8 mouse cellular contexts compared by ENCODE assay signal in the genomic region with DNA sequence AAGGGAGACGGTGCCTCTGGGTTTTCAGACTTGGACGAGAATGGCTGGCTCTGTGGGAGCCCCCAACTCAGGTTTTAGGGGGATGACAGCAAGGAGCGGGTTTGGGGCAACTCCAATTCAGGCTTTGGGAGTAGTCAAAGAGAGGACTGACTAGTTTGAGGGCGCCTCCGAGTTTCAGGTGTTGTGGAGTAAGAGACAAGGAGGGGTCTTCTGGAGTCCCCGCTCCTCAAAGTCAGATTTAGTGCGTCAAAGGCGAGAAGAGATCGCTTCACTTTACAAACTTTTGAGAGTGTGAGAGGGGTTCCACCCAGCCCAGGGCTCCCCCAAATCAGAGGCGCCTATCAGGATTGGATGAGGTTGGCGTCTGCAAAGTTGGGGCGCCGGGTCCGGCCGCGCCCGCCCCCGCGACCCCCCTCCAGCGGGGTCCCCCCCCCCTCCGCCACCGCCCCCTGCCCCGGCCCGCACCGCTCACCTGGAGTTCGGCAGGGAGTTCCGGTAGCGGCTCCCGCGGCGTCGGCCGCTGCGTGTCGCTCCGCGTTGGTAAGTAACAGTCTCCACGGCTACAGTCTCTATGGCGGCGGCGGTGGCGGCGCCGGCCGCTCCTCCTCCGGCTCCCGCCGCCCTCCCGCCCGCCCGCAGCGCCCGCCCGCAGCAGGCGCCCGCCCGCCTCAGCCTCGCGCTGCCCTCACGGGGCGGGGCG. TPM values are rescaled to one million over a fixed set of nuclear protein-coding genes. Genes with fewer than 3 reads are reported as not detected.
A peak's percentile ranks its signal among the peaks of the same experiment; 100 is the strongest.
DNase-seq lines count a peak whose midpoint lies in the region; ATAC-seq and TF ChIP-seq lines count a peak whose summit lies in the region.

TSS of gene Rfx2 (minus strand) at position 603 of the 700 bp plus-strand sequence.

- TF ChIP-seq EP300 in CH12.LX (IDR thresholded peaks at IDR 0.05; ENCODE audit: low read length) = no peak

- peak within 1 kb of the TSS; percentile 79 for H3K4me2 ChIP-seq in CH12.LX (ENCODE audit: insufficient read depth, low read depth, poor library complexity, severe bottlenecking)
- H3K4me2 ChIP-seq in embryonic facial prominence, embryonic 13.5 days = peak within 1 kb of the TSS; percentile 86
- H3K4me2 ChIP-seq in intestine, embryonic 15.5 days (replicated peaks) = peak within 1 kb of the TSS; percentile 93
- H3K4me2 ChIP-seq in neural tube, embryonic 12.5 days (replicated peaks) = peak within 1 kb of the TSS; percentile 85

- peak within 1 kb of the TSS; percentile 24 to 44 (median 36) for H3K4me3 ChIP-seq in CH12.LX (replicated peaks in 1 of 3; ENCODE audit: low read depth in 2 of 3, low read length in 2 of 3, poor library complexity in 1 of 3)
- peak within 1 kb of the TSS; percentile 64 for H3K4me3 ChIP-seq in embryonic facial prominence, embryonic 13.5 days
- H3K4me3 ChIP-seq in intestine, embryonic 15.5 days (replicated peaks) = peak within 1 kb of the TSS; percentile 57
- H3K4me3 ChIP-seq in neural tube, embryonic 12.5 days = peak within 1 kb of the TSS; percentile 64

- peaks cover 75% of the 10 kb centered on the region for H3K27me3 ChIP-seq in CH12.LX (replicated peaks)
- H3K27me3 ChIP-seq in embryonic facial prominence, embryonic 13.5 days = peaks cover 33% of the 10 kb centered on the region
- H3K27me3 ChIP-seq in intestine, embryonic 15.5 days (replicated peaks) = no peaks in the 10 kb centered on the region
- peaks cover 15% of the 10 kb centered on the region; the same call in 1 of the 2 replicates for H3K27me3 ChIP-seq in neural tube, embryonic 12.5 days (replicated peaks)

- under 1% methylated on average over 42 of the region's 62 CpGs for WGBS in embryonic facial prominence, embryonic 13.5 days
- WGBS in intestine, embryonic 15.5 days = 1% methylated on average over 47 of the region's 62 CpGs
- under 1% methylated on average over 34 of the region's 62 CpGs for WGBS in neural tube, embryonic 12.5 days

- dilution Hi-C loops in CH12.LX (cut with MboI; ENCODE audit: extremely low pct_ligation_motif_present, extremely low pct_unique_long_range_greater_than_20kb, low sequenced_read_pairs) = no loop called here

- DNase-seq in embryo, embryonic 10.5 days (ENCODE audit: low spot score) = peak; percentile 46
- DNase-seq in embryo, embryonic 9.5 days (ENCODE audit: extremely low spot score) = no peak
- DNase-seq in CH12.LX (ENCODE audit: extremely low read depth) = no peak
- no peak for DNase-seq in thymus, postnatal 14 days

- no peak; the same call in 1 of the 2 replicates for ATAC-seq in embryonic facial prominence, embryonic 13.5 days (ENCODE audit: insufficient number of reproducible peaks, insufficient read depth, low FRiP score, low TSS enrichment, low read depth)
- ATAC-seq in intestine, embryonic 15.5 days = no peak
- ATAC-seq in neural tube, embryonic 12.5 days (ENCODE audit: low FRiP score, low read depth) = no peak; the same call in none of the 2 replicates
- ATAC-seq in inflammation-experienced regulatory T-cells, adult 6 months = no peak

- no peaks in the 10 kb centered on the region for H3K9me3 ChIP-seq in CH12.LX (replicated peaks; ENCODE audit: low read length)
- H3K9me3 ChIP-seq in embryonic facial prominence, embryonic 13.5 days = no peaks in the 10 kb centered on the region
- H3K9me3 ChIP-seq in intestine, embryonic 15.5 days = no peaks in the 10 kb centered on the region
- H3K9me3 ChIP-seq in neural tube, embryonic 12.5 days = no peaks in the 10 kb centered on the region

- no peaks in the 10 kb centered on the region for H3K36me3 ChIP-seq in CH12.LX (replicated peaks in 1 of 2; ENCODE audit: control insufficient read depth in 1 of 2, insufficient read depth in 1 of 2, low read length in 1 of 2)
- H3K36me3 ChIP-seq in embryonic facial prominence, embryonic 13.5 days = no peaks in the 10 kb centered on the region
- no peaks in the 10 kb centered on the region for H3K36me3 ChIP-seq in intestine, embryonic 15.5 days
- no peaks in the 10 kb centered on the region for H3K36me3 ChIP-seq in neural tube, embryonic 12.5 days

- H3K9ac ChIP-seq in CH12.LX (ENCODE audit: insufficient read depth, low read depth) = peak within 1 kb of the TSS; percentile 32; the same call in 1 of the 2 replicates
- H3K9ac ChIP-seq in embryonic facial prominence, embryonic 13.5 days = peak within 1 kb of the TSS; percentile 66
- H3K9ac ChIP-seq in intestine, embryonic 15.5 days = peak within 1 kb of the TSS; percentile 47
- H3K9ac ChIP-seq in neural tube, embryonic 12.5 days = peak within 1 kb of the TSS; percentile 52

- TF ChIP-seq POLR2A in CH12.LX (IDR thresholded peaks at IDR 0.05; ENCODE audit: low read depth, low read length) = no peak

- TF ChIP-seq RAD21 in CH12.LX (IDR thresholded peaks at IDR 0.05; ENCODE audit: low read depth, low read length) = no peak

- no peak for TF ChIP-seq CTCF in CH12.LX (conservative IDR thresholded peaks at IDR 0.05 in 1 of 2, IDR thresholded peaks at IDR 0.05 in 1 of 2; ENCODE audit: low read depth in 2 of 2, low read length in 2 of 2)

- H3K4me1 ChIP-seq in CH12.LX (ENCODE audit: control insufficient read depth in 1 of 2, insufficient read depth in 2 of 2) = peaks cover 0 to 4% of the 10 kb centered on the region in 2 experiments; a peak in 2 of 4 replicates
- H3K4me1 ChIP-seq in embryonic facial prominence, embryonic 13.5 days = peaks cover 16% of the 10 kb centered on the region
- H3K4me1 ChIP-seq in intestine, embryonic 15.5 days (replicated peaks) = 0 out of 2 replicates have a peak, but pooled peaks cover 13% of the 10 kb centered on the region
- peaks cover 10% of the 10 kb centered on the region for H3K4me1 ChIP-seq in neural tube, embryonic 12.5 days

- no peaks in the 10 kb centered on the region for H3K79me2 ChIP-seq in CH12.LX (replicated peaks; ENCODE audit: control insufficient read depth, extremely low read depth, insufficient read depth, poor library complexity, severe bottlenecking)

- H3K27ac ChIP-seq in CH12.LX (ENCODE audit: insufficient read depth, low read depth) = no peak within 1 kb of the TSS
- H3K27ac ChIP-seq in embryonic facial prominence, embryonic 13.5 days = no peak within 1 kb of the TSS
- no peak within 1 kb of the TSS for H3K27ac ChIP-seq in intestine, embryonic 15.5 days
- H3K27ac ChIP-seq in neural tube, embryonic 12.5 days = no peak within 1 kb of the TSS

- in situ Hi-C loops in CH12.LX (cut with MboI; ENCODE audit: low pct_ligation_motif_present, low pct_unique_long_range_greater_than_20kb, low sequenced_read_pairs) = no loop called here

TF ChIP-seq in CH12.LX, 34 proteins besides CTCF, POLR2A, EP300 and RAD21:
- TF ChIP-seq MEF2A (IDR thresholded peaks at IDR 0.05; ENCODE audit: borderline replicate concordance, low read depth, low read length) = no peak
- no peak for TF ChIP-seq ETS1 (conservative IDR thresholded peaks at IDR 0.05; ENCODE audit: low read depth, low read length)

RNA-seq across cellular contexts. Expression of gene Rfx2, which starts in this region (rescaled TPM):
- total RNA-seq in CH12.LX (2012; rRNA removed) (0.46 and 1.1 TPM in 2 replicates), CH12.LX (2014; rRNA removed) (0.16 TPM in 1 of 2 replicates, not detected in the other)
- 0.34 and 0.35 TPM in 2 replicates for polyA plus RNA-seq in CH12.LX (2012; ENCODE audit: insufficient read length, low read depth)
- polyA plus RNA-seq in embryonic facial prominence, embryonic 13.5 days (2015; fragmentation: Nextera tagmentation; extraction: Ambion mirVana) = 4.5 and 5.2 TPM in 2 replicates
- polyA plus RNA-seq in intestine, embryonic 15.5 days (2015; fragmentation: Nextera tagmentation; extraction: Ambion mirVana) = 3.1 and 4.4 TPM in 2 replicates
- 4.9 and 6.0 TPM in 2 replicates for polyA plus RNA-seq in neural tube, embryonic 12.5 days (2016; fragmentation: Nextera tagmentation; extraction: Ambion mirVana)
- polyA plus RNA-seq in inflammation-experienced regulatory T-cells, adult 6 months (2017; shearing (Covaris generic)) = 1 to 10 TPM in 2 of 3 experiments, under 1 TPM in 1; 0.62 to 3.3 (median 1.5) TPM
